ENCODE assay signal across 8 mouse cellular contexts in genomic region chr17:24209043-24209915, GRCm38 (mm10). TPM values are rescaled to one million over a fixed set of nuclear protein-coding genes. Genes with fewer than 3 reads are reported as not detected.
DNase-seq lines count a peak whose midpoint lies in the region; ATAC-seq lines count a peak whose summit lies in the region.

Gene Ntn3 (minus strand): TSS chr17:24209531.

- peak within 1 kb of the TSS; percentile 71 for H3K4me3 ChIP-seq in embryonic facial prominence, embryonic 13.5 days
- H3K4me3 ChIP-seq in heart, embryonic 15.5 days: peak within 1 kb of the TSS; percentile 53

- peaks cover 77% of the 10 kb centered on the region for H3K4me1 ChIP-seq in embryonic facial prominence, embryonic 13.5 days
- H3K4me1 ChIP-seq in heart, embryonic 15.5 days (replicated peaks): peaks cover 65% of the 10 kb centered on the region

- under 1% methylated on average over 38 of the region's 43 CpGs for WGBS in embryonic facial prominence, embryonic 13.5 days
- WGBS in heart, embryonic 15.5 days: under 1% methylated on average over 38 of the region's 43 CpGs

- no peaks in the 10 kb centered on the region for H3K36me3 ChIP-seq in embryonic facial prominence, embryonic 13.5 days
- no peaks in the 10 kb centered on the region for H3K36me3 ChIP-seq in heart, embryonic 15.5 days

- DNase-seq in cerebellum, adult 11 months: peak; percentile 61
- peak; percentile 75 for DNase-seq in adrenal gland, postnatal 10 days
- DNase-seq in layer of hippocampus, postnatal 14 days (ENCODE audit: low spot score in 2 of 2): peak in 1 of 2 experiments; percentile 58
- DNase-seq in lung, postnatal 4 days: peak; percentile 55 to 74
- DNase-seq in spleen, postnatal 10 days (ENCODE audit: low spot score in 2 of 2): peak; percentile 33 to 87

- H3K9me3 ChIP-seq in embryonic facial prominence, embryonic 13.5 days: no peaks in the 10 kb centered on the region
- H3K9me3 ChIP-seq in heart, embryonic 15.5 days (replicated peaks): no peaks in the 10 kb centered on the region

- H3K27ac ChIP-seq in embryonic facial prominence, embryonic 13.5 days: peak within 1 kb of the TSS; percentile 97
- peak within 1 kb of the TSS; percentile 66 for H3K27ac ChIP-seq in heart, embryonic 15.5 days

- peaks cover 5% of the 10 kb centered on the region; the same call in 1 of the 2 replicates for H3K27me3 ChIP-seq in embryonic facial prominence, embryonic 13.5 days
- H3K27me3 ChIP-seq in heart, embryonic 15.5 days: peaks cover 51% of the 10 kb centered on the region

- H3K9ac ChIP-seq in embryonic facial prominence, embryonic 13.5 days: peak within 1 kb of the TSS; percentile 89
- H3K9ac ChIP-seq in heart, embryonic 15.5 days: peak within 1 kb of the TSS; percentile 70

- H3K4me2 ChIP-seq in embryonic facial prominence, embryonic 13.5 days: peak within 1 kb of the TSS; percentile 96
- peak within 1 kb of the TSS; percentile 80 for H3K4me2 ChIP-seq in heart, embryonic 15.5 days

- no peak for ATAC-seq in cerebellum, adult (ENCODE audit: insufficient number of reproducible peaks, low FRiP score, low TSS enrichment)
- peak; percentile 78 for ATAC-seq in embryonic facial prominence, embryonic 13.5 days (ENCODE audit: insufficient number of reproducible peaks, insufficient read depth, low FRiP score, low TSS enrichment, low read depth)
- ATAC-seq in heart, embryonic 15.5 days (replicated peaks; ENCODE audit: insufficient number of reproducible peaks, insufficient read depth, low FRiP score, low read depth): peak; percentile 43

RNA-seq across cellular contexts. Expression of gene Ntn3, which starts in this region (rescaled TPM):
- 1 to 10 TPM; 3.1 to 4.2 TPM for total RNA-seq in adrenal gland, postnatal 10 days (2021)
- polyA plus RNA-seq in embryonic facial prominence, embryonic 13.5 days (2015; fragmentation: Nextera tagmentation; extraction: Ambion mirVana): 13.0 and 14.0 TPM in 2 replicates
- 1.9 and 2.9 TPM in 2 replicates for polyA plus RNA-seq in heart, embryonic 15.5 days (2015; fragmentation: Nextera tagmentation; extraction: Ambion mirVana)
- 10 to 100 TPM; 12.3 to 12.4 TPM for total RNA-seq in layer of hippocampus, postnatal 14 days (2021)
